Mouse (Mus musculus): ENCODE results near the gene Grid2.

Grid2 gene

GRCm38 (mm10) chr6:64605753-64606152 is 1350.1 kb downstream of the Grid2 start:
- no peak for DNase-seq (ENCODE audit: low spot score in 2 of 2)

- no peak for DNase-seq (ENCODE audit: low spot score in 2 of 2)
Observed at GRCm38 (mm10) chr6:64607041-64607440, 1351.4 kb downstream of the Grid2 start.

- DNase-seq (ENCODE audit: low spot score in 2 of 2) = peak; percentile 11 to 39
Observed at GRCm38 (mm10) chr6:64607942-64608341, 1352.3 kb downstream of the Grid2 start.

- DNase-seq (ENCODE audit: low spot score in 2 of 2) = no peak
Observed at GRCm38 (mm10) chr6:64616843-64617242, 1361.2 kb downstream of the Grid2 start.

GRCm38 (mm10) chr6:64617417-64618135 is 1361.9 kb downstream of the Grid2 start:
- DNase-seq (ENCODE audit: low spot score in 2 of 2) = no peak

GRCm38 (mm10) chr6:64623404-64623803 is 1367.7 kb downstream of the Grid2 start:
- DNase-seq (ENCODE audit: low spot score in 2 of 2) = no peak

GRCm38 (mm10) chr6:64647661-64648060 is 1392.0 kb downstream of the Grid2 start:
- no peak for DNase-seq (ENCODE audit: low spot score in 2 of 2)

- DNase-seq (ENCODE audit: low spot score in 2 of 2) = no peak
Observed at GRCm38 (mm10) chr6:64648196-64648595, 1392.5 kb downstream of the Grid2 start.

GRCm38 (mm10) chr6:64649296-64650226 is 1393.9 kb downstream of the Grid2 start:
- DNase-seq (ENCODE audit: low spot score in 2 of 2) = peak; percentile 72 to 80

- no peak for DNase-seq (ENCODE audit: low spot score in 2 of 2)
Observed at GRCm38 (mm10) chr6:64650765-64651164, 1395.1 kb downstream of the Grid2 start.

GRCm38 (mm10) chr6:64671010-64671409 is 1415.3 kb downstream of the Grid2 start:
- DNase-seq (ENCODE audit: low spot score in 2 of 2) = no peak

GRCm38 (mm10) chr6:64678815-64679214 is 1423.1 kb downstream of the Grid2 start:
- DNase-seq (ENCODE audit: low spot score in 2 of 2) = no peak

GRCm38 (mm10) chr6:64683974-64684373 is 1428.3 kb downstream of the Grid2 start:
- DNase-seq (ENCODE audit: low spot score in 2 of 2) = peak; percentile 52 to 61

- peak; percentile 41 to 70 for DNase-seq (ENCODE audit: low spot score in 2 of 2)
Observed at GRCm38 (mm10) chr6:64684973-64685372, 1429.3 kb downstream of the Grid2 start.

- no peak for DNase-seq (ENCODE audit: low spot score in 2 of 2)
Observed at GRCm38 (mm10) chr6:64688181-64688944, 1432.7 kb downstream of the Grid2 start.

- DNase-seq (ENCODE audit: low spot score in 2 of 2) = no peak
Observed at GRCm38 (mm10) chr6:64694688-64695087, 1439.0 kb downstream of the Grid2 start.

GRCm38 (mm10) chr6:64703659-64704058 is 1448.0 kb downstream of the Grid2 start:
- no peak for DNase-seq (ENCODE audit: low spot score in 2 of 2)

GRCm38 (mm10) chr6:64727751-64728403 is 1472.2 kb downstream of the Grid2 start:
- DNase-seq (ENCODE audit: low spot score in 2 of 2) = no peak

- DNase-seq (ENCODE audit: low spot score in 2 of 2) = no peak
Observed at GRCm38 (mm10) chr6:64728499-64729198, 1473.0 kb downstream of the Grid2 start, which contains the start of gene Atoh1. Atoh1 (plus strand) TSS chr6:64729125.

- DNase-seq (ENCODE audit: low spot score in 2 of 2) = no peak
Observed at GRCm38 (mm10) chr6:64729231-64730011, 1473.7 kb downstream of the Grid2 start.

Data from right cerebral cortex, adult 2 months (tissue).